Mouse (Mus musculus): ENCODE results near the gene Rnasel. TPM values are rescaled to one million over a fixed set of nuclear protein-coding genes. Genes with fewer than 3 reads are reported as not detected.

Rnasel gene
- 2.6 and 3.6 TPM in 2 replicates for polyA plus RNA-seq (2012; ENCODE audit: insufficient read depth, insufficient read length, missing spikeins)

- Histone ChIP-seq H3K4me3 (ENCODE audit: insufficient read depth, low read depth, low read length) (peak within 1 kb of the TSS; percentile 56), H3K27ac (replicated peaks; ENCODE audit: low read depth, low read length) (no peak within 1 kb of the TSS), H3K4me1 (ENCODE audit: control insufficient read depth, insufficient read depth, insufficient read length, low read length) (no peaks in the 10 kb centered on the region)
Observed at GRCm38 (mm10) chr1:153749211-153749801, at the start of gene Rnasel. Gene Rnasel (plus strand): TSS chr1:153749426.

GRCm38 (mm10) chr1:153700448-153701063, 48.7 kb upstream of the Rnasel start:
- H3K27ac ChIP-seq (replicated peaks; ENCODE audit: low read depth, low read length), result no peak overlapping the region

GRCm38 (mm10) chr1:153701461-153701860, 47.8 kb upstream of the Rnasel start:
- Histone ChIP-seq H3K27ac (replicated peaks; ENCODE audit: low read depth, low read length) (no peak overlapping the region), H3K4me1 (ENCODE audit: control insufficient read depth, insufficient read depth, insufficient read length, low read length) (peaks cover 5% of the 10 kb centered on the region), H3K4me3 (ENCODE audit: insufficient read depth, low read depth, low read length) (no peak overlapping the region)

More at GRCm38 (mm10) chr1:153700448-153701063, 48.7 kb upstream of the Rnasel start:
- H3K4me1 ChIP-seq (ENCODE audit: control insufficient read depth, insufficient read depth, insufficient read length, low read length), result peaks cover 5% of the 10 kb centered on the region
- H3K4me3 ChIP-seq (ENCODE audit: insufficient read depth, low read depth, low read length), result no peak overlapping the region

GRCm38 (mm10) chr1:153702166-153702852, 46.9 kb upstream of the Rnasel start:
- H3K27ac ChIP-seq (replicated peaks; ENCODE audit: low read depth, low read length), result no peak overlapping the region
- peaks cover 5% of the 10 kb centered on the region for H3K4me1 ChIP-seq (ENCODE audit: control insufficient read depth, insufficient read depth, insufficient read length, low read length)
- H3K4me3 ChIP-seq (ENCODE audit: insufficient read depth, low read depth, low read length), result no peak overlapping the region

GRCm38 (mm10) chr1:153702853-153703410, 46.3 kb upstream of the Rnasel start:
- Histone ChIP-seq H3K4me1 (ENCODE audit: control insufficient read depth, insufficient read depth, insufficient read length, low read length) (peaks cover 5% of the 10 kb centered on the region), H3K4me3 (ENCODE audit: insufficient read depth, low read depth, low read length) (no peak overlapping the region)

GRCm38 (mm10) chr1:153703445-153703991, 45.7 kb upstream of the Rnasel start:
- Histone ChIP-seq H3K4me3 (ENCODE audit: insufficient read depth, low read depth, low read length) (no peak overlapping the region), H3K27ac (replicated peaks; ENCODE audit: low read depth, low read length) (no peak overlapping the region)

More at GRCm38 (mm10) chr1:153702853-153703410, 46.3 kb upstream of the Rnasel start:
- H3K27ac ChIP-seq (replicated peaks; ENCODE audit: low read depth, low read length), result no peak overlapping the region

GRCm38 (mm10) chr1:153704174-153704573, 45.1 kb upstream of the Rnasel start:
- Histone ChIP-seq H3K27ac (replicated peaks; ENCODE audit: low read depth, low read length) (no peak overlapping the region), H3K4me3 (ENCODE audit: insufficient read depth, low read depth, low read length) (no peak overlapping the region), H3K4me1 (ENCODE audit: control insufficient read depth, insufficient read depth, insufficient read length, low read length) (peaks cover 5% of the 10 kb centered on the region)

More at GRCm38 (mm10) chr1:153703445-153703991, 45.7 kb upstream of the Rnasel start:
- peaks cover 5% of the 10 kb centered on the region for H3K4me1 ChIP-seq (ENCODE audit: control insufficient read depth, insufficient read depth, insufficient read length, low read length)

- Histone ChIP-seq H3K4me3 (ENCODE audit: insufficient read depth, low read depth, low read length) (no peak overlapping the region), H3K4me1 (ENCODE audit: control insufficient read depth, insufficient read depth, insufficient read length, low read length) (peaks cover 5% of the 10 kb centered on the region), H3K27ac (replicated peaks; ENCODE audit: low read depth, low read length) (no peak overlapping the region)
Observed at GRCm38 (mm10) chr1:153704996-153705395, 44.2 kb upstream of the Rnasel start.

- H3K4me1 ChIP-seq (ENCODE audit: control insufficient read depth, insufficient read depth, insufficient read length, low read length), result no peaks in the 10 kb centered on the region; the same call in 1 of the 2 replicates
- H3K27ac ChIP-seq (replicated peaks; ENCODE audit: low read depth, low read length), result no peak overlapping the region
- H3K4me3 ChIP-seq (ENCODE audit: insufficient read depth, low read depth, low read length), result no peak overlapping the region
Observed at GRCm38 (mm10) chr1:153708626-153709025, 40.6 kb upstream of the Rnasel start.

- H3K4me1 ChIP-seq (ENCODE audit: control insufficient read depth, insufficient read depth, insufficient read length, low read length), result no peaks in the 10 kb centered on the region
- no peak overlapping the region for H3K27ac ChIP-seq (replicated peaks; ENCODE audit: low read depth, low read length)
- no peak overlapping the region for H3K4me3 ChIP-seq (ENCODE audit: insufficient read depth, low read depth, low read length)
Observed at GRCm38 (mm10) chr1:153709451-153709850, 39.8 kb upstream of the Rnasel start.

- no peak overlapping the region for H3K4me3 ChIP-seq (ENCODE audit: insufficient read depth, low read depth, low read length)
- H3K27ac ChIP-seq (replicated peaks; ENCODE audit: low read depth, low read length), result no peak overlapping the region
- H3K4me1 ChIP-seq (ENCODE audit: control insufficient read depth, insufficient read depth, insufficient read length, low read length), result no peaks in the 10 kb centered on the region
Observed at GRCm38 (mm10) chr1:153711544-153712262, 37.5 kb upstream of the Rnasel start.

GRCm38 (mm10) chr1:153712633-153713032, 36.6 kb upstream of the Rnasel start:
- no peak overlapping the region for H3K27ac ChIP-seq (replicated peaks; ENCODE audit: low read depth, low read length)
- no peaks in the 10 kb centered on the region for H3K4me1 ChIP-seq (ENCODE audit: control insufficient read depth, insufficient read depth, insufficient read length, low read length)
- no peak overlapping the region for H3K4me3 ChIP-seq (ENCODE audit: insufficient read depth, low read depth, low read length)

GRCm38 (mm10) chr1:153717990-153718389, 31.2 kb upstream of the Rnasel start:
- H3K27ac ChIP-seq (replicated peaks; ENCODE audit: low read depth, low read length), result no peak overlapping the region
- peaks cover 9% of the 10 kb centered on the region; the same call in 1 of the 2 replicates for H3K4me1 ChIP-seq (ENCODE audit: control insufficient read depth, insufficient read depth, insufficient read length, low read length)

GRCm38 (mm10) chr1:153720935-153721334, 28.3 kb upstream of the Rnasel start:
- Histone ChIP-seq H3K4me1 (ENCODE audit: control insufficient read depth, insufficient read depth, insufficient read length, low read length) (peaks cover 9% of the 10 kb centered on the region; the same call in 1 of the 2 replicates), H3K27ac (replicated peaks; ENCODE audit: low read depth, low read length) (no peak overlapping the region), H3K4me3 (ENCODE audit: insufficient read depth, low read depth, low read length) (no peak overlapping the region)

More at GRCm38 (mm10) chr1:153717990-153718389, 31.2 kb upstream of the Rnasel start:
- no peak overlapping the region for H3K4me3 ChIP-seq (ENCODE audit: insufficient read depth, low read depth, low read length)
